Mouse (Mus musculus) kidney, adult 2 months (tissue): Measurements from ENCODE around the gene Rgmb. TPM values are rescaled to one million over a fixed set of nuclear protein-coding genes. Genes with fewer than 3 reads are reported as not detected.

Experiments used
- DNase-seq: peaks from one replicate; pipeline ENCODE4 v3.0.0; 2021
- H3K27ac ChIP-seq: fragments of 200-500 bp; 2 replicates; pipeline ENCODE4 v1.5.1; 2012; ENCODE audit warnings: low read depth, low read length, control low read depth, inconsistent platforms; ENCODE audit not compliant: insufficient read depth
- H3K27me3 ChIP-seq: fragments of 200-500 bp; replicated peaks from 2 replicates; pipeline ENCODE4 v1.6.1; 2012; ENCODE audit warnings: mild to moderate bottlenecking, moderate library complexity, low read length, inconsistent platforms; ENCODE audit not compliant: control insufficient read depth, insufficient read depth
- H3K36me3 ChIP-seq: fragments of 200-500 bp; 2 replicates; pipeline ENCODE4 v1.6.1; 2012; ENCODE audit warnings: mild to moderate bottlenecking, moderate library complexity, low read length, inconsistent platforms; ENCODE audit not compliant: control insufficient read depth, insufficient read depth
- H3K4me1 ChIP-seq: fragments of 200-500 bp; 2 replicates; pipeline ENCODE4 v1.6.1; 2011; ENCODE audit warnings: low read length; ENCODE audit not compliant: control insufficient read depth, insufficient read depth
- H3K4me3 ChIP-seq: fragments of 200-500 bp; 2 replicates; pipeline ENCODE4 v1.5.1; 2011; ENCODE audit warnings: mild to moderate bottlenecking, low read depth, low read length, control low read depth; ENCODE audit not compliant: insufficient read depth
- CTCF ChIP-seq: fragments of 200-500 bp; conservative IDR thresholded peaks from 2 replicates; pipeline ENCODE4 v1.5.1; 2011; ENCODE audit warnings: low read depth, mild to moderate bottlenecking, control low read depth, low read length, moderate library complexity, mixed read lengths; ENCODE audit not compliant: insufficient read depth, insufficient read length
- POLR2A ChIP-seq: fragments of 200-500 bp; IDR thresholded peaks from one replicate; pipeline ENCODE4 v1.6.1; 2011; ENCODE audit warnings: low read depth, low read length, control low read depth
- WGBS: fragments of 180-500 bp; shearing (Covaris S2); methylation state at CpG from one replicate; pipeline ENCODE4 v1.1.7; 2018; 5-methylcytosine and 5-hydroxymethylcytosine counted together
- polyA plus RNA-seq: library from polyadenylated mRNA; depleted of rRNA; stranded (reverse); fragments of >200 nt; gene quantifications from 2 replicates; pipeline ENCODE4 v1.2.3, GENCODE M21; 2012

Rgmb gene
- polyA plus RNA-seq, 1 experiment, result 13.8 TPM

DNA sequence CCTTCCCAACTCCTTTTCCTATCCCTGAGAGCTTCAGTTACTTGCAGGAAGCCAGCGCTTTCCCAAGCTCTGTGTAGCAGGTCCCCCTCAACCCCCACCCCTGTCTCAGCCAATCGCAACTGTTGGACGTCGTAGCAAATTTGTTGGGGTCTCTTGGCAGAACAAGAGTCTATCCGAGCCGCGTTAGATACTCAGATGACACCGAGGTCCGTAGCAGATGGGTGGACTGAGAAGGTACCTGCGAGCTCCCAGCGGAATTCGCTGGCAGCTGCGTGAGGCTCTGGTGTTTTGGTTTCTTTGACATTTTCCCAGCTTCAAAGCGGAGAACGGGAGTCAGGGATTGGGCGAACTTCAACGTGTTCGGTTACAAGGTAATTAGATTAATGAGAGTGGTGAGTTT lies 3.9 kb downstream of the Rgmb start:
- Histone ChIP-seq H3K27ac (peak overlapping the region; percentile 81), H3K27me3 (no peaks in the 10 kb centered on the region), H3K4me3 (peak overlapping the region; percentile 64), H3K36me3 (no peaks in the 10 kb centered on the region), H3K4me1 (peaks cover 12% of the 10 kb centered on the region)
- TF ChIP-seq CTCF (no peak), POLR2A (no peak)
- WGBS, result under 1% methylated on average over 18 of the region's 18 CpGs
- peak; percentile 48 for DNase-seq

GRCm38 (mm10) chr17:15826444-15826909 lies 4.4 kb downstream of the Rgmb start:
- DNase-seq, result peak; percentile 100
- no peaks in the 10 kb centered on the region for H3K27me3 ChIP-seq
- H3K4me3 ChIP-seq, result peak overlapping the region; percentile 99
- WGBS, result under 1% methylated on average over 34 of the region's 34 CpGs
- no peaks in the 10 kb centered on the region for H3K36me3 ChIP-seq
- H3K27ac ChIP-seq, result peak overlapping the region; percentile 94
- peaks cover 12% of the 10 kb centered on the region for H3K4me1 ChIP-seq
- TF ChIP-seq CTCF, result no peak
- TF ChIP-seq POLR2A, result peak; percentile 89

DNA sequence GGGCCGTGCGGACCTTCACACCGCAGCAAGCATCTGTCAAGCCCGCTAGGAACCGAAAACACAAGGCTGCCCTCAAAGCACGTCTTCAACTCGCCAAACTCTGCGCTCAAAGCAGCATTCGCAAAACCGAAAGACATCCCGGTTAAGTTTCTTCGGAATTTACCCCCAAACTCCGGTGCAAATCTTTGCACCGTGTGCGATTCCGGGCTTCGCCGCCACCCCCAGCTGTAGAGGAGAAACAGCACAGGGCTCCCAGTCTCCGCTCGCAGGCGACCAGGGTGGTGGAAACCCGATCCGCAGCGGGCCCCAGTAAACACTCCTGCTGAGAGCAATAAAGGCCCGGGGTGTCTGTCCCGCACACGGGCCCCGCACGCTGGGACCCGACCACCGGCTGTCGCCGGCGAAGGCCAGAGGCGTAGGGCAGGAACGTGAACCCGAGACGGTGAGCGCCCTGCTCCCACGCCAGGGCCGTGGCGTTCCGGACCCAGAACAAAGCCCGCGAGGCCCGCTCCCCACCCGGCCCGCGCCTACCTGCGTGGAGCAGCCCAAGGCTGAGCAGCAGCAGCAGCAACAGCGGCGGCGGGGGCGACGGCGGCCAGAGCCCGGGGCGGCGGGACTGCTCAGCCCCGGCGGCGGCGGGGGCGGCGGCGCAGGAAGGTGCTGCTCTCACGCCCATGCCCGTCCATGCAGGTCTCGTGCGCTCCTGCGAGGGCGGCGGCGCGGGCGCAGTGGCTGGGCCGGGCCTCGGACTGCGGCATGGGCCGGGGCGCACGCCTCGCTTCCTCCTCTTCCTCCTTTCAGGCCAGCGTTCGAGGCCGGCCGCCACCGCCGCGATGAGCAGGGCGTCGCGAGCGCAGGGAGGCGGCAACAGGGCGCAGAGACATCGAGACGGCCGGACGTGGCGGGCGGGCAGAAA lies 5.1 kb downstream of the Rgmb start:
- TF ChIP-seq CTCF (no peak), POLR2A (no peak)
- peaks cover 12% of the 10 kb centered on the region for H3K4me1 ChIP-seq
- peak; percentile 61 for DNase-seq
- H3K36me3 ChIP-seq, result no peaks in the 10 kb centered on the region
- WGBS, result 1% methylated on average over 94 of the region's 102 CpGs
- peak overlapping the region; percentile 94 for H3K27ac ChIP-seq
- H3K4me3 ChIP-seq, result peak overlapping the region; percentile 99
- H3K27me3 ChIP-seq, result no peaks in the 10 kb centered on the region

- Histone ChIP-seq H3K27ac (no peak overlapping the region), H3K4me3 (peak overlapping the region; percentile 46), H3K27me3 (no peaks in the 10 kb centered on the region), H3K4me1 (peaks cover 12% of the 10 kb centered on the region), H3K36me3 (no peaks in the 10 kb centered on the region)
- 25% methylated on average over 3 of the region's 3 CpGs for WGBS
- TF ChIP-seq POLR2A, result no peak
- TF ChIP-seq CTCF, result no peak
- DNase-seq, result no peak
Observed at GRCm38 (mm10) chr17:15824854-15825253, 6.0 kb downstream of the Rgmb start.

- TF ChIP-seq CTCF (no peak), POLR2A (no peak)
- Histone ChIP-seq H3K27me3 (no peaks in the 10 kb centered on the region), H3K36me3 (no peaks in the 10 kb centered on the region), H3K4me1 (peaks cover 12% of the 10 kb centered on the region), H3K4me3 (peak overlapping the region; percentile 46), H3K27ac (no peak overlapping the region)
- no peak for DNase-seq
- WGBS, result 52% methylated on average over 11 of the region's 11 CpGs
Observed at GRCm38 (mm10) chr17:15824337-15824736, 6.5 kb downstream of the Rgmb start.

DNA sequence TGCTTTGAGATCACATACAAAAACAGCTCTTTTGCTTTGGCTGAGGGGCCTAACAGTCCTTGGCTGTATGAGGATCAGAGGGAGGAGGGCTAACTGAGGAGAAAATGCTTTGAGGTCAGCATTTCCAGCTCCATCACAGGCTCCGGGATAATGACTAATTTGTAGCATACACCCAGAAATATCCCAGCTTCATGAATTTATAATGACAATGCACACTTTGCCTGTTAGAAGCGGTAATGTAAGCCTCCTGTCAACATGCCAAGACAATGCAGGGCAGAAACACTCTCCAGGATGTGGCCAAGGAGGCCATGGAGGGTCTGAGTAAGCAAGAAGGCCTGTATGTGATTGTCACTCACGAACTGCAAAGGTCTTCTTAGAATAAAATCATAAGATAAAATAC lies 7.0 kb downstream of the Rgmb start:
- H3K27ac ChIP-seq, result no peak overlapping the region

DNA sequence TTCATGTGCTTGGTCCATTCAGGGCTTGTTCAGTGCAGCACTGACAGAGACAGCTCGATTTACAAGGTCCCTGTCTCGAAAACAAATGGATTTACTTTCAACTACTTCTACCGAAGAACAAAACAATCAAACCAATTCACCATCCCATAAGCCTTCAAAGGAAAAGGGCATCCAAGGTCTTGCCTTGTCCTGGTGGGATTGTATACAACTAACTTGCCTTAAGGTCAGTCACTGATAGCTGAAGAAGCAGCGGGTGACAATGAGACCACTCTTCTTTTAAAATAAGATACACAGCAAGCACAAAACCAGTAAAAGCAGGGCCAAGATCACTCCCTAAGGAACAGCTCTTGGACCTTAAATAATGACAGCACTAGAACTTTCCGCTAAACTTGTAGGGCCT lies 7.6 kb downstream of the Rgmb start:
- no peak overlapping the region for H3K4me3 ChIP-seq
- WGBS, result 55% methylated on average over 5 of the region's 5 CpGs
- TF ChIP-seq POLR2A, result no peak
- no peak for TF ChIP-seq CTCF
- no peaks in the 10 kb centered on the region for H3K36me3 ChIP-seq
- no peak for DNase-seq
- H3K27me3 ChIP-seq, result no peaks in the 10 kb centered on the region
- H3K4me1 ChIP-seq, result peaks cover 12% of the 10 kb centered on the region
- H3K27ac ChIP-seq, result no peak overlapping the region

More for the DNA sequence above, 7.0 kb downstream of the Rgmb start:
- Histone ChIP-seq H3K4me1 (peaks cover 12% of the 10 kb centered on the region), H3K4me3 (no peak overlapping the region), H3K27me3 (no peaks in the 10 kb centered on the region), H3K36me3 (no peaks in the 10 kb centered on the region)
- 31% methylated on average over 3 of the region's 3 CpGs for WGBS
- DNase-seq, result no peak
- TF ChIP-seq CTCF (no peak), POLR2A (no peak)
